ENCODE assay signal across 10 mouse cellular contexts in the genomic region with DNA sequence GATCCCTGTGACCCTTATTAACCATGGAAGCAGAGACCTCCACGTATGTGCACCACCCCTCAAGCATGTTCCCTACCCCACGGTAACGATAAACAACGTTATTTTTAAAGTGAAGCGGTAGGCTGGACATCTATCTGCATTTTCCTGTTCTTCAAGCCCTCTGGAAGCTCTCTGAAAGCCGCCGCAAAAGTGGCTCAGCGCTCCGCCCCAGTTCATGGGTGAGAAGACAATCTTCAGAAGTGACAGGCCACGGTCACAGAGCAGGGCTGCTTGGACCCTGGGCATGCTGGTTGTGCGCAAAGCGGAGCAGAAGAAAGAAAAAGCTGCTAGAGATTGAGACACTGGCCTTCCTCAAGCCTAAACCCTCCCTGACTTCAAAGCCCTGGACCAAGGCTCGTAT.
DNase-seq lines count a peak whose midpoint lies in the region; ATAC-seq and TF ChIP-seq lines count a peak whose summit lies in the region.
"Had no signal": no experiment of that assay in that cellular context is flagged by ENCODE, and none has a peak within 500 bp of the region (broad histone marks: within the 10 kb centered on the region; RNA-seq: fewer than 3 reads in every experiment).

No protein-coding gene starts in this region.

- no peak overlapping the region for H3K4me3 ChIP-seq in layer of hippocampus, adult 2 months
- no peak overlapping the region for H3K4me3 ChIP-seq in forebrain, embryonic 11.5 days (ENCODE audit: low read depth, low read length)
- no peak overlapping the region for H3K4me3 ChIP-seq in limb, embryonic 12.5 days (replicated peaks)
- H3K4me3 ChIP-seq: erythroblast, embryonic 14.5 days had no signal

- no peaks in the 10 kb centered on the region for H3K36me3 ChIP-seq in forebrain, embryonic 11.5 days (ENCODE audit: control insufficient read depth, insufficient read depth, low read length)
- H3K36me3 ChIP-seq in limb, embryonic 12.5 days, result no peaks in the 10 kb centered on the region

- peaks cover 2% of the 10 kb centered on the region; the same call in 1 of the 2 replicates for H3K9me3 ChIP-seq in forebrain, embryonic 11.5 days (ENCODE audit: control insufficient read depth, low read length)
- no peaks in the 10 kb centered on the region for H3K9me3 ChIP-seq in limb, embryonic 12.5 days

- H3K27ac ChIP-seq in layer of hippocampus, adult 2 months, result peak overlapping the region; percentile 92
- H3K27ac ChIP-seq in forebrain, embryonic 11.5 days (ENCODE audit: low read depth, low read length), result peak overlapping the region; percentile 96
- 0 out of 2 replicates have a peak overlapping the region, but pooled peaks have one; percentile 57 for H3K27ac ChIP-seq in limb, embryonic 12.5 days

- DNase-seq in layer of hippocampus, adult 2 months (ENCODE audit: low spot score in 2 of 2), result no peak
- DNase-seq in layer of hippocampus, postnatal 14 days (ENCODE audit: low spot score in 2 of 2), result no peak
- no peak for DNase-seq in forebrain, embryonic 11.5 days (ENCODE audit: low spot score)
- DNase-seq in retina, embryonic 14.5 days (ENCODE audit: low spot score), result peak; percentile 60
- DNase-seq in spleen, postnatal 10 days (ENCODE audit: low spot score in 2 of 2), result no peak
- DNase-seq: thymus, postnatal 4 days had no signal

- H3K9ac ChIP-seq in forebrain, embryonic 11.5 days (ENCODE audit: low read length), result peak overlapping the region; percentile 67; the same call in 1 of the 2 replicates
- no peak overlapping the region; the same call in 1 of the 2 replicates for H3K9ac ChIP-seq in limb, embryonic 12.5 days (replicated peaks)

- no peaks in the 10 kb centered on the region for H3K27me3 ChIP-seq in forebrain, embryonic 11.5 days (ENCODE audit: control insufficient read depth, insufficient read depth, low read length)
- H3K27me3 ChIP-seq in limb, embryonic 12.5 days, result peaks cover 8% of the 10 kb centered on the region; the same call in 1 of the 2 replicates

- WGBS in forebrain, embryonic 11.5 days, result 44% methylated on average over 13 of the region's 13 CpGs
- 78% methylated on average over 13 of the region's 13 CpGs for WGBS in limb, embryonic 12.5 days

- TF ChIP-seq CTCF in layer of hippocampus, adult 2 months (conservative IDR thresholded peaks at IDR 0.05), result no peak

- H3K4me2 ChIP-seq in forebrain, embryonic 11.5 days (ENCODE audit: low read depth, low read length, severe bottlenecking), result peak overlapping the region; percentile 46; the same call in 1 of the 2 replicates
- no peak overlapping the region for H3K4me2 ChIP-seq in limb, embryonic 12.5 days

- H3K4me1 ChIP-seq in forebrain, embryonic 11.5 days (replicated peaks; ENCODE audit: control insufficient read depth, insufficient read depth, low read length), result peaks cover 25% of the 10 kb centered on the region
- H3K4me1 ChIP-seq in limb, embryonic 12.5 days (replicated peaks), result peaks cover 21% of the 10 kb centered on the region

- no peak for ATAC-seq in forebrain, embryonic 11.5 days (replicated peaks; ENCODE audit: low FRiP score)
- no peak for ATAC-seq in limb, embryonic 12.5 days (ENCODE audit: insufficient number of reproducible peaks, insufficient read depth, low FRiP score, low TSS enrichment, low read depth)
- ATAC-seq in activated CD4-positive, CD25-positive, alpha-beta regulatory T cell, adult 4 months, result no peak
- no peak for ATAC-seq in granulocyte monocyte progenitor cell, adult 5-6 weeks (replicated peaks; ENCODE audit: poor library complexity, severe bottlenecking)
